ENCODE assay signal across 12 mouse cellular contexts in genomic region chr12:33959206-33959605, GRCm38 (mm10). TPM values are rescaled to one million over a fixed set of nuclear protein-coding genes. Genes with fewer than 3 reads are reported as not detected.
DNase-seq lines count a peak whose midpoint lies in the region; ATAC-seq and TF ChIP-seq lines count a peak whose summit lies in the region.
"Had no signal": no experiment of that assay in that cellular context is flagged by ENCODE, and none has a peak within 500 bp of the region (broad histone marks: within the 10 kb centered on the region; RNA-seq: fewer than 3 reads in every experiment).

No protein-coding gene starts in this region.

- TF ChIP-seq POLR2A in myocyte (IDR thresholded peaks at IDR 0.05; ENCODE audit: insufficient read length, low read depth), result no peak

- H3K9me3 ChIP-seq in heart, embryonic 14.5 days (ENCODE audit: control insufficient read depth, low read length), result no peaks in the 10 kb centered on the region
- H3K9me3 ChIP-seq in embryonic facial prominence, embryonic 11.5 days (replicated peaks; ENCODE audit: control insufficient read depth, low read length), result no peaks in the 10 kb centered on the region
- no peaks in the 10 kb centered on the region for H3K9me3 ChIP-seq in hindbrain, postnatal 0 days (ENCODE audit: low read length)

- intact Hi-C loops in heart, postnatal 14 days (cut with DNase I), result no loop called here

- H3K27ac ChIP-seq in heart, embryonic 14.5 days (replicated peaks in 1 of 2; ENCODE audit: control insufficient read depth in 1 of 2, insufficient read depth in 1 of 2, low read depth in 2 of 2, low read length in 2 of 2), result peak overlapping the region in 1 of 2 experiments; percentile 75; a peak in 1 of 4 replicates
- H3K27ac ChIP-seq in embryonic facial prominence, embryonic 11.5 days (replicated peaks; ENCODE audit: low read depth, low read length), result peak overlapping the region; percentile 98
- H3K27ac ChIP-seq in hindbrain, postnatal 0 days, result no peak overlapping the region

- ATAC-seq in heart, embryonic 14.5 days (ENCODE audit: insufficient number of reproducible peaks, insufficient read depth, low FRiP score, low read depth), result no peak
- ATAC-seq in embryonic facial prominence, embryonic 11.5 days (replicated peaks; ENCODE audit: insufficient number of reproducible peaks, low FRiP score, low TSS enrichment, low read depth), result no peak
- ATAC-seq in hindbrain, postnatal 0 days, result no peak

- H3K4me1 ChIP-seq in heart, embryonic 14.5 days (ENCODE audit: control insufficient read depth in 2 of 2, insufficient read depth in 2 of 2, low read length in 2 of 2), result peaks cover 0 to 6% of the 10 kb centered on the region in 2 experiments; a peak in 2 of 4 replicates
- H3K4me1 ChIP-seq in embryonic facial prominence, embryonic 11.5 days (ENCODE audit: control insufficient read depth, insufficient read depth, low read length), result no peaks in the 10 kb centered on the region
- no peaks in the 10 kb centered on the region for H3K4me1 ChIP-seq in hindbrain, postnatal 0 days (ENCODE audit: insufficient read depth, low read length)

- peak overlapping the region; percentile 78 for H3K9ac ChIP-seq in heart, embryonic 14.5 days (ENCODE audit: low read length)
- peak overlapping the region; percentile 97 for H3K9ac ChIP-seq in embryonic facial prominence, embryonic 11.5 days (replicated peaks; ENCODE audit: low read length)
- H3K9ac ChIP-seq in hindbrain, postnatal 0 days (replicated peaks; ENCODE audit: low read length), result no peak overlapping the region

- 11% methylated on average over 6 of the region's 6 CpGs for WGBS in heart, embryonic 14.5 days
- 0% methylated on average over 6 of the region's 6 CpGs for WGBS in embryonic facial prominence, embryonic 11.5 days
- 3% methylated on average over 6 of the region's 6 CpGs for WGBS in hindbrain, postnatal 0 days

- no peaks in the 10 kb centered on the region for H3K79me2 ChIP-seq in myocyte (ENCODE audit: control insufficient read depth, insufficient read depth)

- peak overlapping the region; percentile 73 for H3K4me2 ChIP-seq in heart, embryonic 14.5 days (ENCODE audit: low read length)
- H3K4me2 ChIP-seq in embryonic facial prominence, embryonic 11.5 days (ENCODE audit: low read depth, low read length), result peak overlapping the region; percentile 36
- peak overlapping the region; percentile 58 for H3K4me2 ChIP-seq in hindbrain, postnatal 0 days (ENCODE audit: low read depth, low read length)
- peak overlapping the region; percentile 64 for H3K4me2 ChIP-seq in myocyte (ENCODE audit: low read depth)

- H3K4me3 ChIP-seq in heart, embryonic 14.5 days (ENCODE audit: control insufficient read depth in 1 of 2, insufficient read depth in 1 of 2, low read depth in 1 of 2, low read length in 2 of 2), result peak overlapping the region; percentile 64 to 71
- peak overlapping the region; percentile 79 for H3K4me3 ChIP-seq in embryonic facial prominence, embryonic 11.5 days (ENCODE audit: low read depth, low read length)
- H3K4me3 ChIP-seq in hindbrain, postnatal 0 days (ENCODE audit: low read length), result peak overlapping the region; percentile 43; the same call in 1 of the 2 replicates
- H3K4me3 ChIP-seq in myocyte, result peak overlapping the region; percentile 41

- no peak for DNase-seq in heart, postnatal 14 days
- peak; percentile 53 for DNase-seq in embryonic facial prominence, embryonic 11.5 days (ENCODE audit: low spot score)
- DNase-seq in hindbrain, postnatal 0 days (ENCODE audit: low spot score), result no peak
- DNase-seq in cerebellum, postnatal 25 days, result no peak
- DNase-seq in lung, postnatal 14 days, result no peak
- no peak for DNase-seq in spleen, adult 18-20 months
- DNase-seq: adrenal gland, postnatal 36 days had no signal

- no peak for TF ChIP-seq CTCF in hindbrain, postnatal 0 days (IDR thresholded peaks at IDR 0.05; ENCODE audit: low read depth)

- no peaks in the 10 kb centered on the region for H3K36me3 ChIP-seq in heart, embryonic 14.5 days (ENCODE audit: control insufficient read depth, insufficient read depth, low read length)
- no peaks in the 10 kb centered on the region for H3K36me3 ChIP-seq in embryonic facial prominence, embryonic 11.5 days (replicated peaks; ENCODE audit: control insufficient read depth, insufficient read depth, low read depth, low read length)
- H3K36me3 ChIP-seq in hindbrain, postnatal 0 days (ENCODE audit: insufficient read depth, low read length), result no peaks in the 10 kb centered on the region
- H3K36me3 ChIP-seq in myocyte (ENCODE audit: control insufficient read depth, insufficient read depth), result no peaks in the 10 kb centered on the region

- H3K27me3 ChIP-seq in heart, embryonic 14.5 days (ENCODE audit: control insufficient read depth, insufficient read depth, low read length), result peaks cover 84% of the 10 kb centered on the region
- peaks cover 6% of the 10 kb centered on the region for H3K27me3 ChIP-seq in embryonic facial prominence, embryonic 11.5 days (ENCODE audit: control insufficient read depth, insufficient read depth, low read length)
- H3K27me3 ChIP-seq in hindbrain, postnatal 0 days (ENCODE audit: insufficient read depth, low read length), result peaks cover 74% of the 10 kb centered on the region
- peaks cover 5% of the 10 kb centered on the region for H3K27me3 ChIP-seq in myocyte (ENCODE audit: control insufficient read depth, insufficient read depth, insufficient read length)

- H3ac ChIP-seq in myocyte (ENCODE audit: control insufficient read depth, insufficient read length), result no peak overlapping the region

TF ChIP-seq in myocyte, 11 proteins besides CTCF, POLR2A, EP300 and RAD21:
- TF ChIP-seq REST (IDR thresholded peaks at IDR 0.05; ENCODE audit: insufficient read depth, insufficient read length), result no peak
- TF ChIP-seq CEBPB (IDR thresholded peaks at IDR 0.05; ENCODE audit: insufficient read depth, poor library complexity, severe bottlenecking), result no peak
- TF ChIP-seq MAX (IDR thresholded peaks at IDR 0.05; ENCODE audit: low read depth), result no peak
- TF ChIP-seq SRF (IDR thresholded peaks at IDR 0.05; ENCODE audit: control insufficient read depth, insufficient read length, low read depth), result no peak
- TF ChIP-seq E2F4 (IDR thresholded peaks at IDR 0.05; ENCODE audit: insufficient read depth), result no peak
- TF ChIP-seq TCF3 (IDR thresholded peaks at IDR 0.05; ENCODE audit: insufficient read length, low read depth), result no peak
- no peak for TF ChIP-seq POLR2AphosphoS2 (IDR thresholded peaks at IDR 0.05; ENCODE audit: insufficient read length, low read depth)
- no peak for TF ChIP-seq MYOD1 (IDR thresholded peaks at IDR 0.05; ENCODE audit: control insufficient read depth in 1 of 3, insufficient read length in 2 of 3, low read depth in 2 of 3)
- no peak for TF ChIP-seq TCF12 (IDR thresholded peaks at IDR 0.05; ENCODE audit: insufficient read depth, poor library complexity, severe bottlenecking)
- TF ChIP-seq USF1 (IDR thresholded peaks at IDR 0.05; ENCODE audit: low read depth), result no peak
- no peak for TF ChIP-seq MYOG (IDR thresholded peaks at IDR 0.05; ENCODE audit: control insufficient read depth in 1 of 3, insufficient read depth in 1 of 3, insufficient read length in 2 of 3, low read depth in 2 of 3)
TF ChIP-seq in myocyte: peak in this region for 0.

RNA-seq across cellular contexts. Expression of gene Twist1, which starts 1.7 kb away (rescaled TPM):
- 3.8 and 6.3 TPM in 2 replicates for polyA plus RNA-seq in heart, embryonic 14.5 days (2014; fragmentation: Nextera tagmentation; extraction: Ambion mirVana)
- total RNA-seq in heart, postnatal 14 days (2021), result 1 to 10 TPM; 2.2 to 2.8 TPM
- polyA plus RNA-seq in embryonic facial prominence, embryonic 11.5 days (2014; fragmentation: Nextera tagmentation; extraction: Ambion mirVana), result 78.8 and 92.7 TPM in 2 replicates
- 1.5 and 3.7 TPM in 2 replicates for total RNA-seq in hindbrain, postnatal 0 days (2014; rRNA removed)
- 1.1 TPM in 2 replicates for polyA plus RNA-seq in hindbrain, postnatal 0 days (2015; fragmentation: Nextera tagmentation; extraction: Ambion mirVana)
- polyA plus RNA-seq in myocyte (2012; fragmentation: generic; extraction: Trizol), result 5.8 TPM
- total RNA-seq: hematopoietic stem cell, adult 5-6 weeks had no signal

RNA-seq across cellular contexts. Expression of gene Ferd3l, which starts 31.0 kb away (rescaled TPM):
- not detected in 2 replicates for polyA plus RNA-seq in heart, embryonic 14.5 days (2014; fragmentation: Nextera tagmentation; extraction: Ambion mirVana)
- not detected for total RNA-seq in heart, postnatal 14 days (2021)
- polyA plus RNA-seq in embryonic facial prominence, embryonic 11.5 days (2014; fragmentation: Nextera tagmentation; extraction: Ambion mirVana), result not detected in 2 replicates
- 1.4 TPM in 1 of 2 replicates, not detected in the other for total RNA-seq in hindbrain, postnatal 0 days (2014; rRNA removed)
- 0.16 and 0.28 TPM in 2 replicates for polyA plus RNA-seq in hindbrain, postnatal 0 days (2015; fragmentation: Nextera tagmentation; extraction: Ambion mirVana)
- not detected for polyA plus RNA-seq in myocyte (2012; fragmentation: generic; extraction: Trizol)
- total RNA-seq: adrenal gland, postnatal 36 days; hematopoietic stem cell, adult 5-6 weeks; left cerebral cortex, postnatal 14 days had no signal
- polyA plus RNA-seq: testis, adult 2 months had no signal

Comparison
In these comparisons a context has a peak if more than half of its experiments do, and no peak if none do; other contexts are left out.
1. RNA of gene Twist1, which starts 1.7 kb away (polyA plus RNA-seq): 78.8 to 92.7 TPM in embryonic facial prominence, embryonic 11.5 days; 3.8 to 6.3 TPM in heart, embryonic 14.5 days, 5.8 TPM in myocyte (single experiment) and 1.1 TPM in hindbrain, postnatal 0 days; every median in the first group is over 10 times any median in the second.
2. Peak in every context shown above with its lines, with median percentiles within 50 percentile points of each other: H3K4me2 ChIP-seq and H3K4me3 ChIP-seq.